Mouse (Mus musculus): Measurements from ENCODE around the gene Alkbh2.

DNA sequence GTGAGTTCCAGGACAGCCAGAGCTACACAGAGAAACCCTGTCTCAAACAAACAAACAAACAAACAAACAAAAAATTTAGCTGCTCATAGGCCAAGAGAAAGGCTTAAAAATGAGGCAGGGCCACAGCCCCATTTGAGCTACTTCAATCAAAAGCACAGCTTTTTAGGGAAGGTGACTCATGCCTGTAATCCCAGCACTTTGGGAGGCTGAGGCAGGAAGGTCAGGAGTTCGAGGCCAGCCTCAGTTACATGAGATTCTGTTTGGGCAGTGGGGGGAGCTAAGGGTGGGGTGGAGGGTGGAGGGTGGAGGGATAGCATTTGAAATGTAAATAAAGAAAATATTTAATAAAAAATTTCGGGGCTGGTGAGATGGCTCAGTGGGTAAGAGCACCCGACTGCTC lies 44.9 kb upstream of the Alkbh2 start:
- no peak for TF ChIP-seq EP300 (IDR thresholded peaks at IDR 0.05; ENCODE audit: insufficient read depth, low read depth, low read length)
- TF ChIP-seq CTCF (IDR thresholded peaks at IDR 0.05; ENCODE audit: low read depth, low read length): no peak

Data from ES-Bruce4 (cell line).